Mouse (Mus musculus) hindbrain, embryonic 10.5 days (tissue): ENCODE data around the gene Borcs7. TPM values are rescaled to one million over a fixed set of nuclear protein-coding genes. Genes with fewer than 3 reads are reported as not detected.
A peak's percentile ranks its signal among the peaks of the same experiment; 100 is the strongest.

Experiments used
- DNase-seq: peaks from one replicate; pipeline ENCODE4 v3.0.0-alpha.2; 2017; ENCODE audit warnings: low spot score
- H3K27ac ChIP-seq: fragments of 300-500 bp; sonication (generic); 2 replicates; pipeline ENCODE4 v1.5.1; 2016; ENCODE audit warnings: mild to moderate bottlenecking, moderate library complexity
- H3K27me3 ChIP-seq: fragments of 300-500 bp; sonication (generic); 2 replicates; pipeline ENCODE4 v1.6.1; 2016; ENCODE audit warnings: mild to moderate bottlenecking; ENCODE audit not compliant: poor library complexity, insufficient read depth, severe bottlenecking
- H3K36me3 ChIP-seq: fragments of 300-500 bp; sonication (generic); 2 replicates; pipeline ENCODE4 v1.6.1; 2016; ENCODE audit warnings: mild to moderate bottlenecking, moderate library complexity
- H3K4me1 ChIP-seq: fragments of 300-500 bp; sonication (generic); replicated peaks from 2 replicates; pipeline ENCODE4 v1.6.1; 2016; ENCODE audit warnings: mild to moderate bottlenecking
- H3K4me3 ChIP-seq: fragments of 300-500 bp; sonication (generic); 2 replicates; pipeline ENCODE4 v1.5.1; 2016; ENCODE audit warnings: mild to moderate bottlenecking, moderate library complexity
- H3K9me3 ChIP-seq: fragments of 300-500 bp; sonication (generic); 2 replicates; pipeline ENCODE4 v1.6.1; 2016; ENCODE audit warnings: mild to moderate bottlenecking, moderate library complexity
- WGBS: fragments of 180-500 bp; shearing (Covaris S2); methylation state at CpG from one replicate; pipeline ENCODE4 v1.1.7; 2016; 5-methylcytosine and 5-hydroxymethylcytosine counted together
- polyA plus RNA-seq: library from polyadenylated mRNA; unstranded; fragments of >200 nt; fragmentation: Nextera tagmentation; extraction: Ambion mirVana; gene quantifications from 2 replicates; pipeline ENCODE4 v1.2.1, GENCODE M21; 2016

Gene Borcs7
- 14.4 and 15.7 TPM in 2 replicates for polyA plus RNA-seq

- H3K27ac ChIP-seq, result peak within 1 kb of the TSS; percentile 98
- DNase-seq, result peak; percentile 88
- H3K27me3 ChIP-seq, result no peaks in the 10 kb centered on the region
- peak within 1 kb of the TSS; percentile 75 for H3K4me3 ChIP-seq
- no peaks in the 10 kb centered on the region for H3K9me3 ChIP-seq
- WGBS, result 3% methylated on average over 44 of the region's 44 CpGs
- 0 out of 2 replicates have a peak, but pooled peaks cover 10% of the 10 kb centered on the region for H3K36me3 ChIP-seq
- H3K4me1 ChIP-seq, result peaks cover 13% of the 10 kb centered on the region
Observed at GRCm38 (mm10) chr19:46689460-46690372, at the start of gene Borcs7. Borcs7 (plus strand) TSS chr19:46689906.

GRCm38 (mm10) chr19:46640780-46641179, 48.9 kb upstream of the Borcs7 start:
- Histone ChIP-seq H3K27ac (no peak overlapping the region; the same call in 1 of the 2 replicates), H3K9me3 (no peaks in the 10 kb centered on the region), H3K27me3 (no peaks in the 10 kb centered on the region), H3K4me1 (peaks cover 70% of the 10 kb centered on the region), H3K4me3 (no peak overlapping the region), H3K36me3 (peaks cover 37% of the 10 kb centered on the region)
- WGBS, result 92% methylated on average over 8 of the region's 8 CpGs
- no peak for DNase-seq

- DNase-seq, result peak; percentile 38
- 70% methylated on average over 19 of the region's 19 CpGs for WGBS
- peaks cover 45% of the 10 kb centered on the region for H3K36me3 ChIP-seq
Observed at GRCm38 (mm10) chr19:46641420-46642085, 48.2 kb upstream of the Borcs7 start.

GRCm38 (mm10) chr19:46642136-46642753, 47.5 kb upstream of the Borcs7 start:
- no peak for DNase-seq
- H3K36me3 ChIP-seq, result peaks cover 46% of the 10 kb centered on the region
- H3K4me3 ChIP-seq, result no peak overlapping the region
- no peaks in the 10 kb centered on the region for H3K27me3 ChIP-seq
- H3K27ac ChIP-seq, result peak overlapping the region; percentile 77
- no peaks in the 10 kb centered on the region for H3K9me3 ChIP-seq
- H3K4me1 ChIP-seq, result peaks cover 75% of the 10 kb centered on the region
- WGBS, result 75% methylated on average over 22 of the region's 22 CpGs

More at GRCm38 (mm10) chr19:46641420-46642085, 48.2 kb upstream of the Borcs7 start:
- Histone ChIP-seq H3K4me1 (peaks cover 71% of the 10 kb centered on the region), H3K9me3 (no peaks in the 10 kb centered on the region), H3K4me3 (no peak overlapping the region), H3K27ac (peak overlapping the region; percentile 77), H3K27me3 (no peaks in the 10 kb centered on the region)

DNA sequence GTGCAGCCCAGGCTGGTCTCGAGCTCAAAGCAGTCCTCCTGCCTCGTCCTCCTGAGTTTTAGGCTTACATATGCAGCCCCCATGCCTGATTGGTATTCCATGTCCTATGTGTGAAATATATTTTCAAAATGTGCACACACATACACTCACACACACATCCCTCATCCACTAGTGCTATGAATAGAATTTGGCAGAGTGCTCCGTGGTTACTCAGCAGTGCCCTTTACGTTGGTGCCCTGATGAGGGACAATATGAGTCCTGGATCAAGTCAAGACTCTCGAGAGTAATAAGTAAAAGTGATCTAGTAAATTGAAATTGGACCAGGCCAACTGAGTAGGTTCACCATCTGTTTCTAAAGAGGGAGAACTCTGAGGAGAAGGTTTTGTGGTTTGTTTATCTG, 46.5 kb upstream of the Borcs7 start:
- 85% methylated on average over 5 of the region's 5 CpGs for WGBS
- Histone ChIP-seq H3K36me3 (peaks cover 47% of the 10 kb centered on the region), H3K27me3 (no peaks in the 10 kb centered on the region), H3K27ac (peak overlapping the region; percentile 77), H3K4me3 (no peak overlapping the region), H3K9me3 (no peaks in the 10 kb centered on the region), H3K4me1 (peaks cover 74% of the 10 kb centered on the region)
- no peak for DNase-seq

DNA sequence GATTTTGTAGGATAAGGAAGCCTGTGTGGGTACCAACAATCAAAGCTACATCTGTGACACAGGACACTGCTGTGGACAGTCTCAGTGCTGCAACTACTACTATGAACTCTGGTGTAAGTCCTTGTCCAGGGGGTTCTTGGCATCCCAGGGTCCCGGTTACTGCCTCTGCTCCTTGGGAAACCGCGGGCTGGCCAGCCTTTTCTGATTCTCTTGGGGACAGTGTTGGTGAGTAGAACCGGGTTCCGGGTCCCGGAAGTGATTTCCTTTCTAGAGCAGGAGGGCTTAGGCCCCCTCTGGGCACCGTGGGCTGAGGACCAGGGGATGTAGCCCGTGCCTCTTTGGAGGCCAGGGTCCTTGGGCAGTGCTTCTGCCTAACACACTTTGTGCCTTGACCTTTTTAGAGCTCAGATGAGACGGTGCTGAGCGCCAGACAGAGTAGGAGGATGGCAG, 45.3 kb upstream of the Borcs7 start:
- no peak for DNase-seq
- Histone ChIP-seq H3K4me3 (no peak overlapping the region), H3K4me1 (peaks cover 72% of the 10 kb centered on the region), H3K27ac (peak overlapping the region; percentile 75), H3K9me3 (no peaks in the 10 kb centered on the region), H3K36me3 (peaks cover 48% of the 10 kb centered on the region), H3K27me3 (no peaks in the 10 kb centered on the region)
- 77% methylated on average over 10 of the region's 10 CpGs for WGBS

DNA sequence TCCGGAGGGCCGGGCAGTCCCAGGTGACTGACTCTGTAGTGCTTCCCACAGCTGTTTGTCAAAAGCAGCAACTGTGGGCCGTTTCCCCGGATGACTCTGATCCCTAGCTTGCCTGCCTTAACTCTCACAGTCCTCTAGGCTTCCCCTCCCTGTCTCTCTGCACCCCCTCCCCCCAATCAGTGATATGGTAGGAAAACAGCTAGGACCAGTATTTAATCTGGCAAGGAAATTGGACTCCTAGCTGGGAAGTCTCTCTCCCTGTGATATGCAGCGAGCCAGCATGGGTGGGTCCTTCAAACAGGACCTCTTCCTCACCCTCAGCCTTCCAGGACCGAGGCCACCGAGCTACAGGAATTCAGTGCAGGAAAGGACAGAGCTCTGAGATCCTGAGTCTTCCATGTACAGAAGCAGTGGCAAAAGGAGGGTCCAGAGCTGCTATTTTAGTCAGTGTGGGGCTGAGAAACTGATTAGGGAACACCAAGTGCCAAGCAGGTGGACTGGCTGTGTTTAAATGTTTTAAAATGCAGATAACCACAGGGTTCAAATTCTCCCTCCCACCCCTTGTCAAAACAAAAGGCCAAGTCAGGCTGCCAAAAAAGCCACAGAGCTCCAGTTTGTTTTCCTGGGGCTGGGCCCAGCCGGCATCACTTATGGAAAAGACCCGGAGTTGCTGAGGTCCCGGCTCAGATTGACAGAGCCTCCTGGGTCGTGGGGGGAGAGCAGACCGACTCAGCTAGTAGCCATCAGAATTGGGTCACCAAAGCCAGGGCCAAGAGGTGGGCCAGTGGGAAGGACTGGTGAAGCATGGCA, 44.7 kb upstream of the Borcs7 start:
- peaks cover 54% of the 10 kb centered on the region for H3K36me3 ChIP-seq
- H3K27ac ChIP-seq, result peak overlapping the region; percentile 75
- no peaks in the 10 kb centered on the region for H3K9me3 ChIP-seq
- DNase-seq, result peak; percentile 40
- peaks cover 69% of the 10 kb centered on the region for H3K4me1 ChIP-seq
- WGBS, result 25% methylated on average over 12 of the region's 12 CpGs
- H3K27me3 ChIP-seq, result no peaks in the 10 kb centered on the region
- H3K4me3 ChIP-seq, result no peak overlapping the region

GRCm38 (mm10) chr19:46646041-46646481, 43.6 kb upstream of the Borcs7 start:
- H3K4me1 ChIP-seq, result peaks cover 63% of the 10 kb centered on the region
- 81% methylated on average over 12 of the region's 12 CpGs for WGBS
- 0 out of 2 replicates have a peak overlapping the region, but pooled peaks have one; percentile 75 for H3K27ac ChIP-seq
- DNase-seq, result no peak
- H3K4me3 ChIP-seq, result no peak overlapping the region
- H3K27me3 ChIP-seq, result no peaks in the 10 kb centered on the region
- H3K36me3 ChIP-seq, result peaks cover 54% of the 10 kb centered on the region
- no peaks in the 10 kb centered on the region for H3K9me3 ChIP-seq

GRCm38 (mm10) chr19:46647254-46647653, 42.5 kb upstream of the Borcs7 start:
- H3K4me1 ChIP-seq, result peaks cover 51% of the 10 kb centered on the region
- DNase-seq, result no peak
- H3K9me3 ChIP-seq, result no peaks in the 10 kb centered on the region
- no peak overlapping the region for H3K27ac ChIP-seq
- H3K36me3 ChIP-seq, result peaks cover 60% of the 10 kb centered on the region
- no peak overlapping the region for H3K4me3 ChIP-seq
- 79% methylated on average over 3 of the region's 3 CpGs for WGBS
- no peaks in the 10 kb centered on the region for H3K27me3 ChIP-seq

- Histone ChIP-seq H3K4me3 (no peak overlapping the region), H3K27me3 (no peaks in the 10 kb centered on the region), H3K27ac (no peak overlapping the region), H3K9me3 (no peaks in the 10 kb centered on the region), H3K36me3 (peaks cover 66% of the 10 kb centered on the region), H3K4me1 (peaks cover 45% of the 10 kb centered on the region)
- DNase-seq, result no peak
- WGBS, result 88% methylated on average over 8 of the region's 8 CpGs
Observed at GRCm38 (mm10) chr19:46647850-46648249, 41.9 kb upstream of the Borcs7 start.

GRCm38 (mm10) chr19:46648565-46648964, 41.1 kb upstream of the Borcs7 start:
- peaks cover 38% of the 10 kb centered on the region for H3K4me1 ChIP-seq
- 98% methylated on average over 14 of the region's 14 CpGs for WGBS
- no peak overlapping the region for H3K4me3 ChIP-seq
- H3K27ac ChIP-seq, result no peak overlapping the region
- H3K27me3 ChIP-seq, result no peaks in the 10 kb centered on the region
- no peaks in the 10 kb centered on the region for H3K9me3 ChIP-seq
- DNase-seq, result no peak
- H3K36me3 ChIP-seq, result peaks cover 73% of the 10 kb centered on the region

- WGBS, result 90% methylated on average over 5 of the region's 5 CpGs
- Histone ChIP-seq H3K4me1 (no peaks in the 10 kb centered on the region), H3K36me3 (peaks cover 80% of the 10 kb centered on the region), H3K27ac (no peak overlapping the region), H3K9me3 (no peaks in the 10 kb centered on the region), H3K27me3 (no peaks in the 10 kb centered on the region), H3K4me3 (no peak overlapping the region)
- no peak for DNase-seq
Observed at GRCm38 (mm10) chr19:46653188-46653587, 36.5 kb upstream of the Borcs7 start.
